Mouse (Mus musculus) layer of hippocampus, adult 9-10 months (tissue): ENCODE measurements at regions not wholly inside any gene's neighbourhood (a gene's known extent, or its start where the extent isn't known, plus 50 kb on each side); places are given as distances from the start of the nearest gene placed in this dataset.

ENCODE experiments used
- DNase-seq: peaks from one replicate; pipeline ENCODE4 v3.0.0; 2022; ENCODE audit warnings: low spot score

- DNase-seq, result no peak
These were observed 925.0 kb upstream of the Gm7489 start for GRCm38 (mm10) chr15:52959711-52960110.

- DNase-seq, result no peak
These were observed 923.2 kb upstream of the Gm7489 start for GRCm38 (mm10) chr15:52961491-52961890.

GRCm38 (mm10) chr15:52963918-52964317 lies 920.8 kb upstream of the Gm7489 start:
- DNase-seq, result no peak

- DNase-seq, result no peak
These were observed 920.3 kb upstream of the Gm7489 start for GRCm38 (mm10) chr15:52964403-52964802.

GRCm38 (mm10) chr15:52967801-52968235 lies 916.9 kb upstream of the Gm7489 start:
- DNase-seq, result no peak

- DNase-seq, result no peak
These were observed 901.9 kb upstream of the Gm7489 start for GRCm38 (mm10) chr15:52982821-52983220.

- DNase-seq, result no peak
These were observed 894.1 kb upstream of the Gm7489 start for GRCm38 (mm10) chr15:52990580-52990979.

- no peak for DNase-seq
These were observed 890.4 kb upstream of the Gm7489 start for GRCm38 (mm10) chr15:52994351-52994750.

- DNase-seq, result no peak
These were observed 885.5 kb upstream of the Gm7489 start for GRCm38 (mm10) chr15:52999200-52999599.

- no peak for DNase-seq
These were observed 884.9 kb upstream of the Gm7489 start for GRCm38 (mm10) chr15:52999776-53000175.

GRCm38 (mm10) chr15:53001429-53001828 lies 883.3 kb upstream of the Gm7489 start:
- DNase-seq, result peak; percentile 15

- DNase-seq, result no peak
These were observed 882.7 kb upstream of the Gm7489 start for GRCm38 (mm10) chr15:53001964-53002363.

- no peak for DNase-seq
These were observed 880.6 kb upstream of the Gm7489 start for GRCm38 (mm10) chr15:53004078-53004477.

- no peak for DNase-seq
These were observed 877.9 kb upstream of the Gm7489 start for GRCm38 (mm10) chr15:53006844-53007243.

GRCm38 (mm10) chr15:53009337-53009736 lies 875.4 kb upstream of the Gm7489 start:
- DNase-seq, result no peak
